Mouse (Mus musculus) A20 (cell line): Measurements from ENCODE around the gene Mcts1.
A peak's percentile ranks its signal among the peaks of the same experiment; 100 is the strongest.

Source experiments
- DNase-seq: peaks from one replicate; pipeline ENCODE4 v3.0.0-alpha.2; 2011; ENCODE audit warnings: low read depth, low spot score

Gene Mcts1

DNA sequence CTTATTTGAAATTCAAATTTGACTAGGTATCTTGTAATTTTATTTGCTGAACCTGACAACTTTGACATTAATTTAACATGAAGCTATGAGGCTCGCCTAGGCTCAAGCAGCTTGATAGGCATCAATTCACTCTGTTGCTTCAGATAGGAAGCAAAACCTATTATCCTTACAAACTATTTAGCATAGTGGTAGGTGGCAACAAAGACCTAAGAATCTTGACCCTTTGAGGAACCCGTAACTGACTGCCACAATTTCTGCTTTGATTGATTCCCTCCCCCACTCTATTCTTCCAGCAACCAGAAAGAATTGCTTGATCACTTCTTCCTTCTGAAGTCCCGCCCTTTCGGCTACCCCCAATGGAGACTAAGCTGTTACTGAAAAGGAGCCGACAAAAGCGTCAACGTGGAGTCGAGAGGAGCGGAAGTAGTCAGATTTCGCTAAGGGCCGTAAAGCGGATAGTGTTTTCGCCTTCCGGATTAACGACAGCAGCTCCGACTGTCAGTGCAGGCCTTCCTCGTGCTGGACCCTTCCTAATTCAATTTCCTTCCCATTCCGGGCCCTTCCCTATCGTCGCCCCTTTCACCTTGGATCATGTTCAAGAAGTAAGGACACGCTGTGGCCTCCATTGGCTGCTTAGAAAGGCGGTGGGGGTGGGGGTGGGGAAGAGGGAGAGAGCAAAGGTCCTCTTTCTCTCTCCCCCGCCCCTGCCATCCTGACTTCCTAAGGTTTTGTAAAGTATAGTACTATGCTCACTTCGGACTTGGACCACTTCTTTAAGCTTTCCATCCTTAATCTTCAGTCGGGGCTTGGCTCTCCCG, at the start of gene Mcts1:
TSS of gene Mcts1 (plus strand) at position 402 of the 818 bp plus-strand sequence.
- DNase-seq = peak; percentile 87

DNA sequence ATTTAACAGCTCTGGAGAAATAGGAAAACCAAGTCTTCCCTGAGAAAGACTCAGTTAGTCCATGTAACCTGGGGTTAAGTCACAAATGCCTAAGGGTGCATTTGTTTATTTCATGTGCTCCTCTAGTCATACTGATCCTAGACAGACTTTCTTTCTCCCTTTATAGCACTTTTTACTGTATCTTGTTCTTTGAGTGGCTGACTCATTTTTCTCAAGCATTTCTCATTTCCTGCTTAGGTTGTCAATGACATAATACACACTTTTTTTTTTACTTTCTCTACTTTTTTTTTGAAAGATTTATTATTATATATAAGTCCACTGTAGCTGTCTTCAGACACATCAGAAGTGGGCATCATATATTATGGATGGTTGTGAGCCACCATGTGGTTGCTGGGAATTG, 47.1 kb upstream of the Mcts1 start:
- no peak for DNase-seq

DNA sequence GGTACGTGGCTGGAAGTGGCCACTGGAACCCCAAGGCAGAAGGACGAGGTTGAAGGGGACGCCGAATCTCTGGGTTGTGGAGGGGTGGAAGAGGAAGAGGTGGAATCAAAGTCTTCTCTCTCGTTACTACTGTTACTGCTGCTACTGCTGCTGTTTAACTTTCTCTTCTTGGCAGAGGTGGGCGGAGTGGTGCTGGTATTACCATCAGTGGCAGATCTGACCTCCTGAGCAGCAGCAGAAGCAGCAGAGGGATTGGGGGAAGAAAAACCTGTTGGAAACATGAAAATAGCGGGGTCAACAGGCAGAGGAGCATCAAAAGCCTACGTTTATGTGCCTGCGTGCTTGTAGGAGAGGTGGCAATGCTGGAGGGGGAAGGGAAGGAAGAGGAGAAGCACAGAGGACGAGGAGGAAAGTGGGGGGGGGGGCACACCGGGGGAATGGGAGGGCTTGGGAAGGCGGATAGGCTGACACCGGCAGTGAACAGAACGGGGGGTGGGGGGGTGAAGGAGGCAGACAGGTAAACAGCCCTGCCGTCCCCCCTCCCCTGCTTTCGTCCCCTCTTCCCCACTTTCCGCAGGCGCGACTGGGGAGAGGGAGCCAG, 36.3 kb upstream of the Mcts1 start:
- peak; percentile 46 for DNase-seq

DNA sequence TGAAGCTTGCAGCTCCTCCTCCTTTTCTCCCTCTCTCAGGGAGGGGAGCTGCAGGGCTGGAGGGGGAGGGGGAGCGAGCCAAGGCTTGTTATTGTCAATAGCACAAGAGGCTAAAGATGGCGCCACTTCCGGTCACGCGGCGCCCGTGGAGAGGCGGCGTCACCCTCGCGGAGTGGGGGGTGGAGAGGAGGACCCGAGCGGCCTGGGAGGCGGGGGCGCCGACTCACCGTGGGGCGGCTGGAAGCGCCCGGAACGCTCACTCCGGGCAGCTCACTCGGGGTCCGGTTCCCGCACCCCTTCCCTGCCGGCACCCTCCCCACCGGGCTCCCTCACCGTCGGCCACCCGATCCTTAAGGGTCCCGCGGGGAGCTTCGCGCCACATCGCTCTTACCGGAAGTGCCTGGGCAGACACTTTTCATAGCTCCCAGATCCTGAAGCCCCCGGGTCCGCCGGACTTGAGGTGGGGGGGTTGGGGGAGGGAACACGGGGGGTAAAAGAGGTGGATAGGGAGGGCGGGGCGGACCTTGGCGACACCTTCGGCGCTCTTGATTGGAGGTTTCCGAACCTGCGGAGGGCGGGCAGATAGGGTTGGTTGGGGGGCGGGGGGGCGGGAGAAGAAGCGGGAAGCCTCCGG, 35.7 kb upstream of the Mcts1 start:
- DNase-seq = peak; percentile 87

DNA sequence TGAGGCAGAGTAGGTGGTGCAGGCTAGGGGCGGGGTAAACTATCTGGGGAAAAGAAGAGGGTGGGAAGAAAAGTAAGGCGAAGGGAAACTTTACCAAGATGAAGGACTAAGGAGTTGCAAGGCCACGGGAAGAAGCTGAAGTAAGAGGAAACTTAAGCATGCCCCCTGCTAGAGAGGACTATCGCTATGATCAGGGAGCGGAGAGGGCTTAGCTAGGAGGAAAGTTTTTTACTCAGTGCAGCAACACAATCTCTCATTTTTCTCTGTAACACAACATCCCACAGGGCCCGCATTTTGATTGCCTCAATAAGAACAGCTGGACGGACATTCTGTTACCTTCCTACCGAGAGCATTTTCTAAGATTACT, 35.2 kb upstream of the Mcts1 start:
- no peak for DNase-seq

DNA sequence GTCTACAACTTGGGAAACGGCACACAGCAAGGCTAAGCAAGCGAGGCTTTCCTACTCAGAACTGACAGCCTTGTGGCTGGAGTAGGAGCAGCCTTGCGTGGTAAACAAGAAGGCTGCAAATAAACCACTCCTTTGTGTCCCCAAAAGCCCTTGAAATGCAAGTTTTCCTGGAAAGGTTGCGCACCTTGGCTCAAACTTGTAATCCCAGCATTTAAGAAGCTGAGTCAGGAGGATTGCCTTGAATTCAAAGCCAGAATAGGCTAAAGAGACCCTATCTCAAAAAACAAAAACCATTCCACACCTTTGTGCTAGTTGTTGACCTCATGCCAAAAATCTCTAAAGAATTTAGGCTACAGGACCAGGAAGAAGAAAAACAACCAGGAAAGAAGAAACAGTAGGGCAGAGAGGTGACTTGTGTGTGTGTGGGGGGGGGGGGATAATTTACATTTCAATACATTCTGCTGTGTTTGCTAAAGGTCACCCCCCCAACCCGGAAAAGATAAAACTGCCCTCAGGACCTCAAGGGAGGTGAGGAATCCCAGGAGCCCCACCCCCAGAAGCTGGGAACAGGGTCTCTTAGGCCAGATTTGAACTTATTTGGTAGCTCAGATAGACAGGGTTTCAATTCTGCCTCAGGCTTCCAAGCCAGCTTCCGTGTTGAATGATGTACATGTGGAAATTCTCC, 33.7 kb upstream of the Mcts1 start:
- no peak for DNase-seq

DNA sequence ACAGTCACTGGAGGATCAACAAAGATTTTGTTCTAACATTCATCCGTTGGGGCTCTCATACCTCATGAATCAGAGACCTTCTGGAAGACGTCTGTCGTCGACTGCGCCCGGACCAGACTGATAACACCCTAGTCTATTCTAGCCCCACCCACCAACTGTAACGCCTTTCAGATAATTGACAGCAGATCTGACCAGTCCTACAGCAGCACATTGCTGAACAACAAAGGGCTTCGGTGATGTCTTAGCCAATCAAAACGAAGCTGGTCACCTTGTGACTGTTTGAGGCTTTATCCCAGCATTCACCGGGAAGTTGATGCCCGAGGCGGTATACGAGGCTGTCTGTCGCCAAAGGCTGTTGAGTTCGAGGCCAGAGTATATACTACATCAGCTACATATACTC, 24.3 kb upstream of the Mcts1 start, which contains the start of gene Cul4b:
TSS of gene Cul4b (minus strand) at position 119 of the 400 bp plus-strand sequence.
- no peak for DNase-seq

DNA sequence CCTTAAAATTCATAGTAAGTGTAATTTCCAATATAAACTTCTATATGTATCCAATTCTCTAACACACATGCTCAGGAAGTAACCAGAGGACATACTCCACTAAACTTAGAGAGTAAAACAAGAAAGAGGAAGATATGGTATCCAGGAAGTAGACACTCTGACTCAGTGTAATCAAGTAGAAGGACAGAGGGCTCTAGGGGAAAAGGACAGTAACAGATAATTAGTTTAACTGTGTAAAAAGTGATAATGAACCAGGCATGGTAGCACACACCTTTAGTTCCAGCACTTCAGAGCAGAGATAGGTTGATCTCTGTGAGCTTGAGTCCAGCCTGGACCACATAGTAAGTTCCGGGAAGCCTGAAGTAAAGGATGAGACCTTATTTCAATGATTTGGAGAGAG, 19.2 kb upstream of the Mcts1 start:
- peak; percentile 17 for DNase-seq

DNA sequence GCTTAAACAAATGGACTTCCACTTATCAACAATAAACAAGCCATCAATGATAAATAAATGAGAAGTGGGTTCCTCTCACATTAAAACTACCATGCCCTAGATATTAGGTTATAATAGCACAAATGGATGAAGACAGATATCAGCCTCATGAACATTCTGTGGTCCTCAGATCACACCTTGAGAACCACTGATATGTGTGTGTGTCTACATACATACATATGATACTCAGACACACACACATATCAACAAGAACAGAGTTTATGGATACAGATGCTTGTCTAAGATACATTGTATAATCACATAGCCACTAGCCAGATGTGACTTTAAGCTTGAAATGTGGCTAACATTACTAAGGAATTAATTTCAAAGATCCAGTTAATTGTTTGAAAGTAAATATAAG, 17.1 kb upstream of the Mcts1 start:
- DNase-seq = no peak

DNA sequence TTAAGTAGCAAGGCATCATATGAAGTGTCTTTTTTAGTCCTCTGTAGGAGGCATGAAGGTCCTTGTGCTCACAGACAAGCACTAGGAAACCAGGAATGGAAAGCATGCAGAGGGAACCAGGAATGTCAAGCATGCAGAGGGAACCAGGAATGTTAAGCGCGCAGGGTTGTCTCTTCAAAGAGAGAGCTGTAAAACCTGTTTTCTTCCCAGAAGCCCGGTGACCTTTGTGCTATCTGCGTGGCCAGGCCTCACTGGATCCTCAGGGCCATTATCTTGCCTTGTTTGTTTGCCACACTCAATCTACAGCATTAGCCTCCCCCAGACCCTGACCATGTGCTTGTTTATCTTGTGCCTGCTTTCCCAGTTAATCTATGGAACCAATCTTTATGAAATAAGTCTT, 10.6 kb upstream of the Mcts1 start:
- DNase-seq = no peak

DNA sequence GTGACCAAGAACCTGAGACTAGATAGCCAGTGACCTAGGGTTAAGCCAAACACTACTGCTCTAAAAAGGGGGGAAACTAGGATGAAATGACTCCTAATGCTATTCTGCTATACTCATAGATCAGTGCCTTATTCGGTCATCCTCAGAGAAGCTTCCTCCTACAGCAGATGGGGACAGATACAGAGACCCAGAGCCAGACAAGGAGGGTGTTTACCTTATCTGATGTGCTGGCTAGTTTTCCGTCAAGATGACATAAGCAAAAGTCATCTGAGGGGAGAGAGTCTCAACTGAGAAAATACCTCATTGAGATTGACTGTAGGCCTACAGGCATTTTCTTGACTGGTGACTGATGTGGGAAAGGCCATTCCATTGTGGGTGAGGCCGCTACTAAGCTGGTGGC, 8.6 kb upstream of the Mcts1 start:
- no peak for DNase-seq

DNA sequence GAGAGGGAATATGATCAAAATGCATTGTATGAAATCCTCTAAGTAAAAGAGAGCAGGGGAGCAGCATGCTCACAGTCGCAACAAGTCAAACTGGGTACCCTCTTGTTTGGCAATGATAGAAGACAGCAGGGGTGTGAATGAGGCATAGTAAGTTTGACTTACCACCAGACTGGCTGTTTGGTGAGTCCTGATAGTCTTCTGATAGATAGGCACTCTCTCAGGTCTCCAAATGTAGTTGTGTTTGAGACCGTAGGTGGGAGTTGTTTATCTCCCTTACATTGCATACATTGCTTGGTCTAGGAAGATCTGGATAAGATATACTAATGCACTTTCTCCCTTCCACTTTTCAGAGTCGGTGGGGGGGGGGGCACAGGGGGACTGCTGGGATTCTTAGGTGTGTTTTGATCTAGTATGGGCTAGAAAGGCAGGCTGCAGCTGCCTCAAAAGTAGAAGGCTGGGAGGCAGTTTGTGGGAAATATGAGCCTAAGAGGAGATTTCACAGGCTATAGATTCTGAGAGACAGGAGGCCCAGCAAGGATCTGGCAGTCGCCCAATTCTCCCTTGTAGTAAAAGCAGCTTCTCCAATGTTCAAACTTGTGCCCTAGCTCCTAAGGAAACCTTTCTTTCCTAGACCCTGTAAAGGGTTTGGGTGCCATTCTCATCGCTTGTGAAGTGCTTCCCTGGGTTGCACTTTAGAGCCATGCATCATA, 7.0 kb upstream of the Mcts1 start:
- DNase-seq = no peak

DNA sequence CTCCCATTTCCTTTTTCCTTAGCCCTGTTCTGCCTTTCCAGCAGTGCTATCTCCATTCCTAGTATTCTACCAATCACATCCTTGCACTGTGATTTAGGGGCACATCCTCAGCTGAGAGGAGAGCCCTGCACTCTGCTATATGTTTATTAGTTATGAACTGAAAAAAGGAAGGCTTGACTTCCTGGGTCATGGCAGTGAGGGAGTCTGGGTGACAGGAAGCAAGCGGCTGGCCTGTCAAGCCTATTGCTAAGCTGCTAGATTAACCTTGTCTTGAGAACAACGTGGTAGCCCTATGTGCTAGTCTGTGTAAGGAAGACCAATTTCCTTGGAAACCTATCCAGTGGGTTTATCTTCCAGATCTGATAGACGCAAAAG, 604 bp downstream of the Mcts1 start:
- peak; percentile 56 for DNase-seq

DNA sequence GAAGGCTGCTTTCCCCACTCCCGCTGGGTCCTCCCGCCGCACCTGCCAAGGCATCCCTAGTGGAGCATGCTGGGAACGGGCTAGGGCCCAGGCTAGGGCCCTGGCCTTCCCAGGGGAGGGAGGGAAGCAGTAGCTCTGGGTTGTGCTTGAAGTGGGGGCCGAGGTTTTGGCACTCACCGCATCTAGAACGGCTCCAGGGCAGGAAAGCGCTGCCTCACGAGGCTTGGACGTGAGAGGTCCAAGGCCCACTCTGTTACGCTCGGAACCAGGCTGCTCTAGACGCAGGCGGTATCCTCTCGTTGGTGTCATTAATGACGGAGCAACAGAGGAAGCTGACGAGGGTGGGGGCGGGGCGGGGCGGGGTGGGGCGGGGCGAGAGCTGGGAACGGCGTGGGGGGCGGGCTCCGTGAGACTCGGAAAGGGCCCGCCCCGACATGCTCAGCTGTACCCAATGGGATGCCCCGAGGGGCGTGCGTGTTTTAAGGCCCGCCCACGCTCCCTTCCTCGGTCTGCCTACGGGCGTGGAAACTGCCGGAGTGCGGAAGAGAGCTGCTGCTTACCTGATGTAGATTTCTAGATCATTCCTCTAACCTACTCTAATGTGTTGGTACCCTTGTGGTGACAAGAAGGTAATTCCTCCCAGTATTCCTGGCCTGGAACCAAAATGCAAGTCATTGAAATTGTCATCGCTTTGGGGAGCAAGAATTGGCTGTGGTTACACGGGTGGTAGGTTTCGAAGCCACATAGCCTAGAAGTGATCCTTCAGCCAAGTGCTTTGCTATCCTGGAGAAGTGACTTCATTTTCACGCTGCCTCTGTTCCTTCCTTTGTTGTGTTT, 34.6 kb downstream of the Mcts1 start, which contains the start of gene C1galt1c1:
TSS of gene C1galt1c1 (minus strand) at position 287 of the 837 bp plus-strand sequence.
- DNase-seq = peak; percentile 88

DNA sequence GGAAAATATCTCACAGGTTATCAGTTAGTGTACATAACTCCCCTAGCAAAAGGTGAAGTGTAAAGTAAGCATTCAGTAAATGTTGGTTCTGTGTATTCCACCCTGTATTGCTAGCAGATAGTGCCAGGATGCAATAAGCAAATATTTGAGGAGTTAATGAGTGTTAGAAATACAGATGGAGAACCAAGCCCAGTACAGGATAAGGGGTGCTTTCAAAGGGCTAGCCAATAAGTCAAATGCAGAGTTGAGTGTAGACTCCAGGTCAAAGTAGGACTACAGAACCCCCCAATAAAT, 35.2 kb downstream of the Mcts1 start:
- DNase-seq = no peak

DNA sequence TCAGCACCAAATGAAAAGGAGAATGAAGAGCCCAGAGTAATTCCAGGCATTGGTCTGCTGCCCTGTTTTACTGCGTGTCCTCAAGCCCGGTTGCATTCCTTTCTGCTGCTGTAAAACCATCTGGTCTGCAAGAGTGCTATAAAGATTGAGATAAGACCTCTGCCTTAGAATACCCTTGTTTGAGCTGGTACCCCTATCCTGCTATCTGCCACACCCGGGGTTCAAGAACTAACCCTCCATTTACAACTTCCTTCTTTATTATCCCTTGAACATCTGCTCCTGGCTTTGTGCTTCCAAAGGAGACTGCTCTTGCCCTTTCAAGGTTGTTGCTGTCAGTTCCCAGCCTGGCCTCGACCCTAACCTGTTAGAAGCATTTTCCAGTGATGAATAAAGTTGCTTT, 41.1 kb downstream of the Mcts1 start:
- DNase-seq = no peak

DNA sequence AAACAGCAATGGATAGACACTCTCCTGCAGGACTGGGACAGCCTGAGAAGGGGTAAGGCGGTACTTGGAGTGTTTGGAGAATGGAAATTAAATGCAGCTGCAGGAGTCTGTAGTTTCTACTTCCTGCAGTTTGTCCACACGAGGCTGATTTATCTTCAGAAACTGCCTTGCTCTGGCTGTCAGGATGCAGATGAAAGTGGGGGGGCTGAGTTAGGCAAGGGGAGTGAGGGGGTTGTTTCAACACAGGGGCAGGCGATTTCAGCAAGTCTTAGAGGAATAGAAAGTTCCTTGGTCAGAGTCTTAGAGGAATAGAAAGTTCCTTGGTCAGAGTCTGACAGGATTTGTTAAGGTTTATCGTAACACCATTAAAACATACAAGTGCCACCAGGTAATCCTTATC, 41.8 kb downstream of the Mcts1 start:
- DNase-seq = no peak

DNA sequence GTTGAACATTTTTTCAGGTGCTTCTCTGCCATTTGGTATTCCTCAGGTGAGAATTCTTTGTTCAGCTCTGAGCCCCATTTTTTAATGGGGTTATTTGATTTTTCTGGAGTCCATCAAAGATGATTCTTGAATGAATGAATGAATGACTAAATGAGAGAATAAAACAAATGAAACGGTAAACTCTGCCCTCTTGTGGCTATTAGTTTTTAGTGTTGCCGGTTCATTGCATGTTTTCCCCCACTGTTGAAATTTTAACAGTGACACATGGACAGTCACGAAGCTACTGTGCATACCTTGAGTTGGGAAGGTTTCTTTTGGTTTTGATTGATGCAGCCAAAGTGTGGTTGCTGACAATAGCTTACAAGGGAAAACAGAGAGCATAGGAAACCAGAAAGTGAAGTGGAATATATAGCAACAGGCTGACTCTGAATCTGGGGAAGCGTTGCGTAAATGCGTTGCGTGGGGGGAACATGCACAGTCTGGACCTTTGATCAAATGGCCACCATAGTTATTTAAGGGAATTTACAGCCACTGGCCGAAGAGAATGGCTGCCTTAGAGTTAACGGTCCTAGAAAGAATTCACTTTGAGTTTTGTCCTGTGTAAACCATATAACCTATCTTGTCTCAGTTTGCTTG, 50.1 kb downstream of the Mcts1 start:
- peak; percentile 18 for DNase-seq

DNA sequence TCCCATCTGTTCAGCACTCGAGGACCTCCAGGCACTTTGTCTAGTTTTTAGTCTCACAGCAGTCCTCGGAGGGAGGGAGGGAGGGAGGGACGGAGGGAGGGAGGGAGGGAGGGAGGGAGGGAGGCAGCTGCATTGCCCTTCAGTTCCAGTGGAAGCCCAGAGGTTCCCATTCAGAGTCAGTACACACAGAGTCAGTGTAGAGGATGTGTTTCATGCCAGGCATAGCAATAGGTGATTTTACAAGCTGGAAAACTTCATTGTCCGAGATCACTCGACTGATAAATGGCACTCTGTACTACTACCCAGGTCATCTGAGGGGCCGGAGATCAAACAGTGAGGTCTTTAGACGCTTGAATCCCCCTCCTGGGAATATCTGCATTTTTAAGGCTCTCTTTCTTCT, 50.8 kb downstream of the Mcts1 start:
- DNase-seq = no peak

DNA sequence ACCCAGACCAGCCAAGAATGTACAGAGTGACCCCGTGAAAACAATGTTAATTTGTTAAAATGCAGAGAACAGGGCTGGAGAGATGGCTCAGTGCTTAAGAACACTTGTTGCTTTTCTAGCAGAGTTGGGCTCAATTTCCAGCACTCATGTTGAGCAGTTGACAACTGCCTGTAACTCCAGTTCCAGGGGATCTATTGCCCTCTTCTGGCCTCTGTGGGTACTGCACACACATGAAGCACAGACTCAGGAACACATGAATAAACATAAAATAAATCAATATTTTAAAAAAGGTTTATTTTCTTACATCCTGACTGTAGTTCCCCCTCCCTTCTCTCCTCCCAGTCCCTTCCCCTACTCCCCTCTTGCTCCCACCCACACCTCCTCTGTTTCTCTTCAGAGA, 52.8 kb downstream of the Mcts1 start:
- DNase-seq = no peak
